In genomic region chr16:36802361-36802760, GRCm38 (mm10) we compare ENCODE assay signal across 13 mouse cellular contexts. TPM values are rescaled to one million over a fixed set of nuclear protein-coding genes. Genes with fewer than 3 reads are reported as not detected.
DNase-seq lines count a peak whose midpoint lies in the region; ATAC-seq and TF ChIP-seq lines count a peak whose summit lies in the region.
"Had no signal": no experiment of that assay in that cellular context is flagged by ENCODE, and none has a peak within 500 bp of the region (broad histone marks: within the 10 kb centered on the region; RNA-seq: fewer than 3 reads in every experiment).

No protein-coding gene starts in this region.

- peak; percentile 29 for TF ChIP-seq CTCF in forebrain, postnatal 0 days (IDR thresholded peaks at IDR 0.05; ENCODE audit: low read depth)
- peak; percentile 50 for TF ChIP-seq CTCF in liver, postnatal 0 days (IDR thresholded peaks at IDR 0.05; ENCODE audit: low read depth)
- peak; percentile 26 for TF ChIP-seq CTCF in ES-Bruce4 (IDR thresholded peaks at IDR 0.05; ENCODE audit: low read depth, low read length)

- no peaks in the 10 kb centered on the region for H3K4me1 ChIP-seq in forebrain, postnatal 0 days (ENCODE audit: insufficient read depth)
- H3K4me1 ChIP-seq in forebrain, embryonic 13.5 days, result no peaks in the 10 kb centered on the region
- H3K4me1 ChIP-seq in liver, postnatal 0 days (ENCODE audit: insufficient read depth), result no peaks in the 10 kb centered on the region
- H3K4me1 ChIP-seq in liver, embryonic 12.5 days, result no peaks in the 10 kb centered on the region
- H3K4me1 ChIP-seq in ES-Bruce4 (ENCODE audit: control insufficient read depth, insufficient read depth, low read length), result no peaks in the 10 kb centered on the region

- WGBS in forebrain, postnatal 0 days, result 90% methylated on average over 3 of the region's 3 CpGs
- 86% methylated on average over 3 of the region's 3 CpGs for WGBS in forebrain, embryonic 13.5 days
- WGBS in liver, postnatal 0 days (ENCODE audit: insufficient replicate concordance), result 92% methylated on average over 3 of the region's 3 CpGs
- 78% methylated on average over 3 of the region's 3 CpGs for WGBS in liver, embryonic 12.5 days (ENCODE audit: insufficient replicate concordance)

- H3K27me3 ChIP-seq in forebrain, postnatal 0 days (ENCODE audit: insufficient read depth, low read length), result no peaks in the 10 kb centered on the region
- H3K27me3 ChIP-seq in forebrain, embryonic 13.5 days, result no peaks in the 10 kb centered on the region
- no peaks in the 10 kb centered on the region for H3K27me3 ChIP-seq in liver, postnatal 0 days (ENCODE audit: insufficient read depth, low read length)
- H3K27me3 ChIP-seq in liver, embryonic 12.5 days (replicated peaks), result no peaks in the 10 kb centered on the region
- H3K27me3 ChIP-seq in ES-Bruce4 (ENCODE audit: control insufficient read depth, insufficient read depth, low read length, poor library complexity, severe bottlenecking), result no peaks in the 10 kb centered on the region

- H3K9me3 ChIP-seq in forebrain, postnatal 0 days (ENCODE audit: low read length), result no peaks in the 10 kb centered on the region
- H3K9me3 ChIP-seq in forebrain, embryonic 13.5 days (replicated peaks), result no peaks in the 10 kb centered on the region
- H3K9me3 ChIP-seq in liver, postnatal 0 days (ENCODE audit: low read length), result 0 out of 2 replicates have a peak, but pooled peaks cover 3% of the 10 kb centered on the region
- no peaks in the 10 kb centered on the region; the same call in 1 of the 2 replicates for H3K9me3 ChIP-seq in liver, embryonic 12.5 days (replicated peaks)
- H3K9me3 ChIP-seq in ES-Bruce4 (replicated peaks; ENCODE audit: control insufficient read depth, insufficient read depth, low read length, poor library complexity, severe bottlenecking), result no peaks in the 10 kb centered on the region

- no peak for TF ChIP-seq EP300 in liver, postnatal 0 days (IDR thresholded peaks at IDR 0.05; ENCODE audit: low read depth)
- no peak for TF ChIP-seq EP300 in ES-Bruce4 (IDR thresholded peaks at IDR 0.05; ENCODE audit: insufficient read depth, low read depth, low read length)

- H3K4me3 ChIP-seq in forebrain, postnatal 0 days (ENCODE audit: low read depth, low read length), result no peak overlapping the region
- no peak overlapping the region for H3K4me3 ChIP-seq in forebrain, embryonic 13.5 days
- no peak overlapping the region for H3K4me3 ChIP-seq in liver, postnatal 0 days (ENCODE audit: low read depth, low read length)
- no peak overlapping the region for H3K4me3 ChIP-seq in liver, embryonic 12.5 days
- H3K4me3 ChIP-seq in ES-Bruce4 (ENCODE audit: low read depth, low read length), result no peak overlapping the region
- H3K4me3 ChIP-seq: erythroblast, embryonic 14.5 days had no signal

- H3K9ac ChIP-seq in forebrain, postnatal 0 days, result no peak overlapping the region
- no peak overlapping the region for H3K9ac ChIP-seq in forebrain, embryonic 13.5 days
- H3K9ac ChIP-seq in liver, postnatal 0 days (replicated peaks), result no peak overlapping the region
- H3K9ac ChIP-seq in liver, embryonic 12.5 days, result no peak overlapping the region
- H3K9ac ChIP-seq in ES-Bruce4 (ENCODE audit: low read depth, poor library complexity, severe bottlenecking), result no peak overlapping the region

- ATAC-seq in forebrain, postnatal 0 days, result no peak
- no peak for ATAC-seq in forebrain, embryonic 13.5 days
- no peak for ATAC-seq in liver, postnatal 0 days
- no peak for ATAC-seq in liver, embryonic 12.5 days

- DNase-seq in forebrain, postnatal 0 days, result no peak
- DNase-seq in liver, postnatal 0 days, result no peak
- peak; percentile 33 for DNase-seq in induced T-regulatory cell, adult 2 months (ENCODE audit: low read depth)
- DNase-seq in kidney, adult 11 months, result no peak
- DNase-seq in adipocyte (ENCODE audit: low spot score), result no peak
- DNase-seq: cerebellum, adult 9-11 months; heart, adult 11 months; heart, postnatal 36 days; kidney, adult 18-20 months had no signal

- TF ChIP-seq POLR2A in ES-Bruce4 (IDR thresholded peaks at IDR 0.05; ENCODE audit: insufficient read depth, low read length), result no peak

- no peak overlapping the region for H3K4me2 ChIP-seq in forebrain, postnatal 0 days (ENCODE audit: low read depth)
- H3K4me2 ChIP-seq in forebrain, embryonic 13.5 days, result no peak overlapping the region
- H3K4me2 ChIP-seq in liver, postnatal 0 days (ENCODE audit: low read depth, low read length), result no peak overlapping the region
- no peak overlapping the region for H3K4me2 ChIP-seq in liver, embryonic 12.5 days

- no peaks in the 10 kb centered on the region for H3K36me3 ChIP-seq in forebrain, postnatal 0 days (ENCODE audit: insufficient read depth)
- H3K36me3 ChIP-seq in forebrain, embryonic 13.5 days (ENCODE audit: poor library complexity, severe bottlenecking), result no peaks in the 10 kb centered on the region
- no peaks in the 10 kb centered on the region for H3K36me3 ChIP-seq in liver, postnatal 0 days (replicated peaks; ENCODE audit: insufficient read depth, low read length)
- no peaks in the 10 kb centered on the region for H3K36me3 ChIP-seq in liver, embryonic 12.5 days
- H3K36me3 ChIP-seq in ES-Bruce4 (ENCODE audit: control insufficient read depth, insufficient read depth, low read length, poor library complexity, severe bottlenecking), result no peaks in the 10 kb centered on the region

- H3K27ac ChIP-seq in forebrain, postnatal 0 days (ENCODE audit: low read depth, low read length), result no peak overlapping the region
- no peak overlapping the region for H3K27ac ChIP-seq in forebrain, embryonic 13.5 days
- no peak overlapping the region for H3K27ac ChIP-seq in liver, postnatal 0 days (ENCODE audit: low read depth)
- no peak overlapping the region for H3K27ac ChIP-seq in liver, embryonic 12.5 days
- no peak overlapping the region for H3K27ac ChIP-seq in ES-Bruce4 (ENCODE audit: insufficient read depth, low read length)

RNA-seq across cellular contexts. Expression of gene Slc15a2, which starts 17.6 kb away (rescaled TPM):
- total RNA-seq in forebrain, postnatal 0 days (2014; rRNA removed), result 18.2 and 23.5 TPM in 2 replicates
- 21.1 and 23.9 TPM in 2 replicates for polyA plus RNA-seq in forebrain, postnatal 0 days (2015; fragmentation: Nextera tagmentation; extraction: Ambion mirVana)
- polyA plus RNA-seq in forebrain, embryonic 13.5 days (2015; fragmentation: Nextera tagmentation; extraction: Ambion mirVana), result 13.0 and 14.6 TPM in 2 replicates
- polyA plus RNA-seq in liver, postnatal 0 days (2015; fragmentation: Nextera tagmentation; extraction: Ambion mirVana), result 0.20 and 1.8 TPM in 2 replicates
- 1.4 and 2.1 TPM in 2 replicates for polyA plus RNA-seq in liver, embryonic 12.5 days (2016; fragmentation: Nextera tagmentation; extraction: Ambion mirVana)
- polyA plus RNA-seq in ES-Bruce4 (2011; ENCODE audit: insufficient read depth, insufficient read length, low read depth, missing spikeins), result 29.0 and 30.8 TPM in 2 replicates
- polyA plus RNA-seq: erythroblast, embryonic 14.5 days had no signal

RNA-seq across cellular contexts. Expression of gene Iqcb1, which starts 25.8 kb away (rescaled TPM):
- total RNA-seq in forebrain, postnatal 0 days (2014; rRNA removed), result 25.1 and 26.0 TPM in 2 replicates
- 40.7 and 66.0 TPM in 2 replicates for polyA plus RNA-seq in forebrain, postnatal 0 days (2015; fragmentation: Nextera tagmentation; extraction: Ambion mirVana)
- polyA plus RNA-seq in forebrain, embryonic 13.5 days (2015; fragmentation: Nextera tagmentation; extraction: Ambion mirVana), result 60.3 and 60.4 TPM in 2 replicates
- 6.8 and 7.8 TPM in 2 replicates for polyA plus RNA-seq in liver, postnatal 0 days (2015; fragmentation: Nextera tagmentation; extraction: Ambion mirVana)
- 16.6 and 17.4 TPM in 2 replicates for polyA plus RNA-seq in liver, embryonic 12.5 days (2016; fragmentation: Nextera tagmentation; extraction: Ambion mirVana)
- polyA plus RNA-seq in ES-Bruce4 (2011; ENCODE audit: insufficient read depth, insufficient read length, low read depth, missing spikeins), result 63.9 and 64.9 TPM in 2 replicates
